Mouse (Mus musculus) olfactory bulb, adult 2 months (tissue): ENCODE results near the gene Pole3.

Experiments
- CTCF ChIP-seq: fragments of 200-500 bp; IDR thresholded peaks from 2 replicates; pipeline ENCODE4 v1.5.1; 2012; ENCODE audit warnings: low read depth, mild to moderate bottlenecking, low read length, moderate library complexity; ENCODE audit not compliant: insufficient read depth
- POLR2A ChIP-seq: fragments of 200-500 bp; IDR thresholded peaks from 2 replicates; pipeline ENCODE4 v1.6.1; 2012; ENCODE audit warnings: mild to moderate bottlenecking, low read depth, low read length, moderate library complexity; ENCODE audit not compliant: insufficient read depth

GRCm38 (mm10) chr4:62502969-62503368 lies 21.9 kb downstream of the Pole3 start:
- TF ChIP-seq POLR2A, result no peak
- TF ChIP-seq CTCF, result no peak
